Mouse (Mus musculus) left cerebral cortex, postnatal 14 days (tissue): ENCODE results near the gene Alad. TPM values are rescaled to one million over a fixed set of nuclear protein-coding genes. Genes with fewer than 3 reads are reported as not detected.

Experiments used
- DNase-seq, 2 experiments: peaks; one replicate each; pipeline ENCODE4 v3.0.0; 2021 to 2022; ENCODE audit warnings: low spot score in 2 of 2, mixed read lengths in 1 of 2
- intact Hi-C: fragments of 180-260 bp; cut with DNase I; formaldehyde crosslinking; loops from one replicate; pipeline ENCODE4 v1.15.1; 2025
- total RNA-seq, 2 experiments: library from RNA; stranded (reverse); gene quantifications; 2 replicates each; pipeline ENCODE4 v1.2.3; 2021

Gene Alad
- total RNA-seq, 2 experiments from 2014 or later, result 22.2 to 25.4 TPM

DNA sequence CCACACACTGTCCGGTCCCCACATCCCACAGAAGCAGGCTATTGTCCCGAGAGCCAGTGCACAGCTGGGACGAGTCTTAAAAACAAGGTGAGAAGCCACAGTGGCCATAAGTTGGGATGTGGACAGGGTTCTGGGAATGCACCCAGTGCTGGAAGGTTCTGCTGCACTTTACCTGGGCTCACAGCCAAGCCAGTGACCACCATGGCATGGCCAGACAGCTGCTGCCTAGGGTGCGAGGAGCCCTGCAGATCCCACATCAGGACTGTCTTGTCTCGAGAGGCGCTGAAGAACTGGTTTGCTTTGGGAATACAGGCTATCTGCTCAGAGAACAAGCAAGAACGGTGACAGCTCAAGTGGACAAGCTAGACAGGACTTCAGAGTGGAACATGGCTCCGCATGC, 59.4 kb downstream of the Alad start:
- intact Hi-C loops, result no loop called here
- DNase-seq, result no peak

Other genes with a start within 250 kb of the Alad start
- 10 to 100 TPM; 37.3 to 40.2 TPM for gene Fkbp15, start 159.4 kb downstream of the Alad start, total RNA-seq
- 10 to 100 TPM; 27.9 to 29.8 TPM for gene Slc31a1, start 159.2 kb downstream of the Alad start, total RNA-seq
- gene Cdc26, start 111.3 kb downstream of the Alad start, total RNA-seq, result 10 to 100 TPM; 46.2 to 47.1 TPM
- gene Prpf4, start 111.1 kb downstream of the Alad start, total RNA-seq, result 10 to 100 TPM; 11.5 to 11.6 TPM
- gene Rnf183, start 84.7 kb downstream of the Alad start, total RNA-seq, result not detected
- 1 to 10 TPM; 9.0 to 9.4 TPM for gene Wdr31, start 49.0 kb downstream of the Alad start, total RNA-seq
- gene Bspry, start 39.9 kb downstream of the Alad start, total RNA-seq, result under 1 TPM; 0.42 to 0.70 TPM
- 1 to 10 TPM; 9.1 to 9.8 TPM for gene Hdhd3, start 16.5 kb downstream of the Alad start, total RNA-seq
- 10 to 100 TPM; 19.5 to 24.4 TPM for gene Pole3, start 5.2 kb upstream of the Alad start, total RNA-seq
- gene 4933430I17Rik, start 5.5 kb upstream of the Alad start, total RNA-seq, result under 1 TPM; 0.33 to 0.61 TPM
- gene Rgs3, start 39.9 kb upstream of the Alad start, total RNA-seq, result 10 to 100 TPM; 22.2 to 27.2 TPM